Mouse (Mus musculus) liver, embryonic 14.5 days (tissue): Measurements from ENCODE around the gene Slc25a5.

ENCODE experiments used
- CTCF ChIP-seq: IDR thresholded peaks from 2 replicates; pipeline ENCODE4 v1.5.1; 2016; ENCODE audit warnings: antibody characterized with exemption, low read depth, control low read depth
- EP300 ChIP-seq: IDR thresholded peaks from 2 replicates; pipeline ENCODE4 v1.6.1; 2016; ENCODE audit warnings: antibody characterized with exemption, low read depth

DNA sequence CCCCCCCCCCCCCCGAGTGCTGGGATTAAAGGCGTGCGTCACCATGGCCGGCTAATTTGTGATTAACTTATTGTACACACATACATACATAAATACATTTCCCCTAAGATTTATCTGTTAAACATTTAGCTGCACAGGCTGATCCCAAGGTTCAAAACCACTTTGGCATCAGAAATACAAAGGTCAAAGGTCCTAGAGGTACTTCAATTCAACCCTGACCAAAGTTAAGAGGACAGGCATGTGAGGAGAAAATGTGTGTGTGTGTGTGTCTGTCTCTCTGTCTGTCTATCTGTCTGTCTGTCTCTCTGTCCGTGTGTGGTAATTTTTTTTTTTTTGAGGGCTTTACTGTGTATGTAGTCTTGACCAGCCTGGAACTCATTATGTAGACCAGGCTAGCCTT, 31.4 kb downstream of the Slc25a5 start:
- no peak for TF ChIP-seq CTCF
- TF ChIP-seq EP300 = no peak
